Mouse (Mus musculus): Measurements from ENCODE around the gene Eif2b1.
"Not testable (repeated sequence)": the region's sequence is repeated elsewhere in the genome, so short reads cannot be mapped to it uniquely, and the experiment has no call there.

Eif2b1 gene

GRCm38 (mm10) chr5:124555145-124555544 is 23.8 kb downstream of the Eif2b1 start:
- Histone ChIP-seq H3K27me3 (ENCODE audit: insufficient read depth, low read length) (no peaks in the 10 kb centered on the region), H3K36me3 (ENCODE audit: insufficient read depth, low read length) (peaks cover 65% of the 10 kb centered on the region), H3K4me3 (replicated peaks; ENCODE audit: low read length) (no peak overlapping the region), H3K4me1 (replicated peaks; ENCODE audit: low read depth, low read length) (peaks cover 34% of the 10 kb centered on the region), H3K9me3 (ENCODE audit: low read length) (no peaks in the 10 kb centered on the region)
- TF ChIP-seq POU5F1 (IDR thresholded peaks at IDR 0.05; ENCODE audit: borderline replicate concordance, low read length) (no peak), CTCF (conservative IDR thresholded peaks at IDR 0.05; ENCODE audit: low read length) (0 out of 2 replicates have a peak, but pooled peaks have one; percentile 5), NANOG (IDR thresholded peaks at IDR 0.05; ENCODE audit: borderline replicate concordance, low read length) (no peak)

GRCm38 (mm10) chr5:124553607-124554006 is 25.3 kb downstream of the Eif2b1 start:
- Histone ChIP-seq H3K4me3 (replicated peaks; ENCODE audit: low read length) (peak overlapping the region; percentile 100), H3K36me3 (ENCODE audit: insufficient read depth, low read length) (peaks cover 53% of the 10 kb centered on the region), H3K4me1 (replicated peaks; ENCODE audit: low read depth, low read length) (peaks cover 28% of the 10 kb centered on the region), H3K9me3 (ENCODE audit: low read length) (no peaks in the 10 kb centered on the region), H3K27me3 (ENCODE audit: insufficient read depth, low read length) (no peaks in the 10 kb centered on the region)
- TF ChIP-seq POU5F1 (IDR thresholded peaks at IDR 0.05; ENCODE audit: borderline replicate concordance, low read length) (no peak), CTCF (conservative IDR thresholded peaks at IDR 0.05; ENCODE audit: low read length) (no peak), NANOG (IDR thresholded peaks at IDR 0.05; ENCODE audit: borderline replicate concordance, low read length) (no peak)

DNA sequence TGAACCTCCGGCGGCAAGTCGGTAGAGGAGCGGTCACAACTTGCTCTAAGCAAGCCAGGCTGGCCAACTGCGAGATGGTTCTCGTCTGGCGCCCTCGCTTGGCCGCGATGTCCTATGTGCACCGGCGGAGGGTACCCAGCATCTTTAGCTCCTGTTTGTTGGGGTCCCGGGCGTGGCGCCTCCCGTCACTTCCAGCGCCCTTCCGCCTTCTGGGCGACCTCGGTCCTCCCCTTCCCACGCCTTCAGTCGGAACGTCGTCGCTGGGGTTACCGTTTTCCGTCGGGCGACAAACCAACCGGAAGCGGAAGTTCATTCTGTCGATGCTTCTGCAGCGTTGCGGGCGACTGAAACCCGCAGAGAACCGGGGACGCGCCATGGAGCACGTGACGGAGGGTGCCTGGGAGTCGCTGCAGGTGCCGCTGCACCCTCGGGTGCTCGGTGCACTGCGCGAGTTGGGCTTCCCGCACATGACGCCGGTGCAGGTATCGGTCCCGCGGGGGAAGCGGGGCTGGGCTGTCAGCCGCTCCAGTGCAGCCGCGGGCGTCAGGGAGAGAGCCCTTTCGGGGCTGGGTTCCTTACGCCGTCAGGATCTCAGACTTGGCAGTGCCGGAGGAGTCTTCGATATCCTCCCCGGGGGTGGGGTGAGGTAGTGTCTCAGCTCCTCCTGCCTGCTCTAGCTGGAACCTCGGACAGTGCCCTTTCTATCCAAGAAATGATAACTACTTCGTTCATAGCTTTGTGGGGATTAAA is 26.2 kb downstream of the Eif2b1 start, which contains the start of gene Ddx55:
TSS of gene Ddx55 (plus strand) at position 307 of the 750 bp plus-strand sequence.
- Histone ChIP-seq H3K9me3 (ENCODE audit: low read length) (no peaks in the 10 kb centered on the region), H3K4me1 (replicated peaks; ENCODE audit: low read depth, low read length) (peaks cover 30% of the 10 kb centered on the region), H3K36me3 (ENCODE audit: insufficient read depth, low read length) (peaks cover 53% of the 10 kb centered on the region), H3K4me3 (replicated peaks; ENCODE audit: low read length) (peak within 1 kb of the TSS; percentile 100), H3K27me3 (ENCODE audit: insufficient read depth, low read length) (no peaks in the 10 kb centered on the region)
- TF ChIP-seq CTCF (conservative IDR thresholded peaks at IDR 0.05; ENCODE audit: low read length) (no peak), POU5F1 (IDR thresholded peaks at IDR 0.05; ENCODE audit: borderline replicate concordance, low read length) (no peak), NANOG (IDR thresholded peaks at IDR 0.05; ENCODE audit: borderline replicate concordance, low read length) (no peak)

DNA sequence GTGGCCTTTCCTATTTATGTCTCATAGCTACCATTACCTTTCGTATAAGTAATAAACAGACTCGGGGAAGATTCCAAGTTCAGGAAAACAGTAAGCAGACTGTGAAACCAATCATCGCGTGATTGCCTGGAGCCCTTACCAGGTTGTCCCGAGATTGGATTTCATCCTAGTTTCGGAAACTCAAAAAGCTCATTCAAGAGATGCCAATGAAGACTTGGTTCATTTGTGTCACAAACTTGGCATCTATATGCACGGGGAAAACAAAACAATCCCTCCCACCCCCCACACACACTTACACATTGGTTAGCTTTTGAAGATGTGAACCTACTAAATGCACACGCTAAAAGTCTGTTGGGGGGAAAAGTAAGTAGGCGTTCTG is 26.8 kb downstream of the Eif2b1 start:
- H3K9me3 ChIP-seq (ENCODE audit: low read length) = no peaks in the 10 kb centered on the region
- TF ChIP-seq POU5F1 (IDR thresholded peaks at IDR 0.05; ENCODE audit: borderline replicate concordance, low read length) (no peak), NANOG (IDR thresholded peaks at IDR 0.05; ENCODE audit: borderline replicate concordance, low read length) (no peak), CTCF (conservative IDR thresholded peaks at IDR 0.05; ENCODE audit: low read length) (no peak)
- H3K36me3 ChIP-seq (ENCODE audit: insufficient read depth, low read length) = peaks cover 53% of the 10 kb centered on the region
- H3K4me1 ChIP-seq (replicated peaks; ENCODE audit: low read depth, low read length) = peaks cover 30% of the 10 kb centered on the region
- peak overlapping the region; percentile 100 for H3K4me3 ChIP-seq (replicated peaks; ENCODE audit: low read length)
- H3K27me3 ChIP-seq (ENCODE audit: insufficient read depth, low read length) = no peaks in the 10 kb centered on the region

DNA sequence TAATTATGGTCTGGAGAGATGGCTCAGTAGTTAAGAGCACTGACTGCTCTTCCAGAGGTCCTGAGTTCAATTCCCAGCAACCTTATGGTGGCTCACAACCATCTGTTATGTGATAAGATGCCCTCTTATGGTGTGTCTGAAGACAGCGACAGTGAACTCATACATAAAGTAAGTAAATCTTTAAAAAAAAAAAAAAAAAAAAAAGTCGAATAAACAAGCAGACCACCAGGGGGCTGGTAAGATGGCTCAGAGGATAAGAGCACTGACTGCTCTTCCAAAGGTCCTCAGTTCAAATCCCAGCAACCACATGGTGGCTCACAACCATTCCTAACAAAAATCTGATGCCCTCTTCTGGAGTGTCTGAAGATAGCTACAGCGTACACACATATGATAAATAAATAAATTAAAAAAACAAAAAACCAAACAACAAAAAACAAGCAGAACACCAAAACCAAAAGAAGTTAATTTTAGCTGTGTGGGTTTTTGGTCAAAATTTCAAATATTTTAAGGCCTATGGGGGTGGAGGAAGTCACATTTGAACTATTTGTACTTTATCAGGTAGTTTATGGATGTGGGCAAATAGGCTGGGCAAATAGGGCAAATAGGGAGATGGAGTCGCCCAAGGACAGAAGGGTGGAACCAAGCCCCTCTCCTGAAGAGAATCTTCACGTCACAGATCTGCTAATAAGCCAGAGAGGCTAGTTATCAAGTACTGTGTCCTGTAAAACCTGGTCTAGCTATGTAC is 27.4 kb downstream of the Eif2b1 start:
- Histone ChIP-seq H3K36me3 (ENCODE audit: insufficient read depth, low read length) (peaks cover 53% of the 10 kb centered on the region), H3K4me3 (replicated peaks; ENCODE audit: low read length) (peak overlapping the region; percentile 100), H3K4me1 (replicated peaks; ENCODE audit: low read depth, low read length) (peaks cover 31% of the 10 kb centered on the region)
- H3K9me3 ChIP-seq (ENCODE audit: low read length); H3K27me3 ChIP-seq (ENCODE audit: insufficient read depth, low read length): not testable (repeated sequence)

- H3K27me3 ChIP-seq (ENCODE audit: insufficient read depth, low read length); H3K4me3 ChIP-seq (replicated peaks; ENCODE audit: low read length); H3K9me3 ChIP-seq (ENCODE audit: low read length): not testable (repeated sequence)
- H3K36me3 ChIP-seq (ENCODE audit: insufficient read depth, low read length) = peaks cover 53% of the 10 kb centered on the region
- peaks cover 39% of the 10 kb centered on the region for H3K4me1 ChIP-seq (replicated peaks; ENCODE audit: low read depth, low read length)
Observed at GRCm38 (mm10) chr5:124550737-124551136, 28.2 kb downstream of the Eif2b1 start.

DNA sequence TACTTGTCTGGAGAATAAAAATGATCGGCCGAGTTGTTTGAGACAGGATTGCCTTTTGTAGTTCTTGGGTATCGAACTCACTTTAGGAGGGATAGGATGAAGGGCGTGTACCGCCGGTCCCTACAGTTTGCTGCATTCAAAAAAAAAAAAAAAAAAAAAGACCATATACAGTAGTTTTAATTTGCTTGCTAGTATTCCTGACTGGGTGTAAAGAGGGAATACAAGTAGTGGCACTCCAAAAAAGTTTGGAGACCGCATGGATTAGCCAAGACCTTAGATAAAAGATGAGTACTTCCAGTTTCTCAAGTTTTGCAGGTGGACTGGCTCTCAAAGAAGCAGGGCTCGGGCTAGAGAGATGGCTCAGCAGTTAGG is 37.3 kb downstream of the Eif2b1 start:
- peaks cover 45% of the 10 kb centered on the region for H3K36me3 ChIP-seq (ENCODE audit: insufficient read depth, low read length)
- no peaks in the 10 kb centered on the region for H3K9me3 ChIP-seq (ENCODE audit: low read length)
- peaks cover 68% of the 10 kb centered on the region for H3K4me1 ChIP-seq (replicated peaks; ENCODE audit: low read depth, low read length)
- TF ChIP-seq CTCF (conservative IDR thresholded peaks at IDR 0.05; ENCODE audit: low read length) (no peak), NANOG (IDR thresholded peaks at IDR 0.05; ENCODE audit: borderline replicate concordance, low read length) (no peak), POU5F1 (IDR thresholded peaks at IDR 0.05; ENCODE audit: borderline replicate concordance, low read length) (no peak)
- H3K27me3 ChIP-seq (ENCODE audit: insufficient read depth, low read length) = no peaks in the 10 kb centered on the region
- H3K4me3 ChIP-seq (replicated peaks; ENCODE audit: low read length) = peak overlapping the region; percentile 98

- Histone ChIP-seq H3K4me1 (replicated peaks; ENCODE audit: low read depth, low read length) (peaks cover 68% of the 10 kb centered on the region), H3K27me3 (ENCODE audit: insufficient read depth, low read length) (no peaks in the 10 kb centered on the region), H3K9me3 (ENCODE audit: low read length) (no peaks in the 10 kb centered on the region), H3K36me3 (ENCODE audit: insufficient read depth, low read length) (peaks cover 39% of the 10 kb centered on the region), H3K4me3 (replicated peaks; ENCODE audit: low read length) (peak overlapping the region; percentile 98)
- no peak for TF ChIP-seq POU5F1 (IDR thresholded peaks at IDR 0.05; ENCODE audit: borderline replicate concordance, low read length)
- no peak for TF ChIP-seq CTCF (conservative IDR thresholded peaks at IDR 0.05; ENCODE audit: low read length)
- TF ChIP-seq NANOG (IDR thresholded peaks at IDR 0.05; ENCODE audit: borderline replicate concordance, low read length) = no peak
Observed at GRCm38 (mm10) chr5:124540905-124541601, 37.9 kb downstream of the Eif2b1 start.
